Mouse (Mus musculus) CD4-positive, CD25-positive, alpha-beta regulatory T cell, adult 9 weeks (primary cell): ENCODE data around the gene Akr1c19. TPM values are rescaled to one million over a fixed set of nuclear protein-coding genes. Genes with fewer than 3 reads are reported as not detected.

Source experiments
- polyA plus RNA-seq: library from polyadenylated mRNA; unstranded; fragments of 100-300 nt; shearing (Covaris generic); gene quantifications from one replicate; pipeline ENCODE4 v1.2.1, GENCODE M21; 2017

Gene Akr1c19
- not detected for polyA plus RNA-seq

GRCm38 (mm10) chr13:4228441-4228840, at the start of gene Akr1c19:
TSS of gene Akr1c19 (plus strand) at chr13:4228700.

GRCm38 (mm10) chr13:4190904-4191303, 37.6 kb upstream of the Akr1c19 start, which contains the start of gene Akr1c13:
TSS of gene Akr1c13 (plus strand) at chr13:4191150.

DNA sequence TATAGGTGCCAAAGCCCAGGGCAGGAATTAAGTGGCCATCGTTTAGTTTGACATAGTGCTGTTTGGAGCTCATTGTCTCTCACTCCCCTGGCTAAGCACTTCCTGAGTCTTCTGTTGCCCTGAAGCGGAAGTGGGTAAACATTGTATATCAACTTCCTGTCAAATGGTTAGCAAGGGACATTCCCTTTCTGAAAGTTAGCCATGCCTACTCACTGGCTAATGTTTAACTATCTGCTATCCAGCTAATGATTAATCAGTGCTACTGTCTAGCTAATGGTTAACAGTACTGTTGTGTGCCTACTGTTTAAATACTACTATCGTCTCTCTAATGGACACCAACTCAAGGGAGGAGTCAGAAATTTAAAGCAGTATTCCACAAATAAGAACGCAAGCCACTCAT, 50.8 kb downstream of the Akr1c19 start, which contains the start of gene Akr1c12:
Gene Akr1c12, minus strand, starts transcription at position 150 of the 400 bp plus-strand sequence.

Other genes with a start within 250 kb of the Akr1c19 start
- gene Akr1c14, start 179.7 kb upstream of the Akr1c19 start, polyA plus RNA-seq = not detected
- 0.33 TPM for gene Akr1c18, start 78.0 kb upstream of the Akr1c19 start, polyA plus RNA-seq
- 41.6 TPM for gene Akr1c13, start 37.5 kb upstream of the Akr1c19 start, polyA plus RNA-seq
- gene Akr1c12, start 50.7 kb downstream of the Akr1c19 start, polyA plus RNA-seq = 8.6 TPM
- gene Akr1c6, start 205.6 kb downstream of the Akr1c19 start, polyA plus RNA-seq = not detected